Mouse (Mus musculus) adrenal gland, postnatal 0 days (tissue): Measurements from ENCODE around the gene Tsks. TPM values are rescaled to one million over a fixed set of nuclear protein-coding genes. Genes with fewer than 3 reads are reported as not detected.

Source experiments
- polyA plus RNA-seq: library from polyadenylated mRNA; unstranded; fragments of >200 nt; fragmentation: Nextera tagmentation; extraction: Ambion mirVana; gene quantifications from 2 replicates; pipeline ENCODE4 v1.2.1, GENCODE M21; 2015

Tsks gene
- 0.17 and 0.46 TPM in 2 replicates for polyA plus RNA-seq

GRCm38 (mm10) chr7:44942904-44943303 lies at the start of gene Tsks:
Gene Tsks, plus strand, starts transcription at chr7:44943204.

GRCm38 (mm10) chr7:44895593-44896434 lies 47.2 kb upstream of the Tsks start, which contains the start of gene Fuz:
Gene Fuz, plus strand, starts transcription at chr7:44896079.

GRCm38 (mm10) chr7:44929204-44930151 lies 13.5 kb upstream of the Tsks start, which contains the start of gene Ap2a1:
Gene Ap2a1, minus strand, starts transcription at chr7:44929496.

GRCm38 (mm10) chr7:44974383-44975116 lies 31.5 kb downstream of the Tsks start, which contains the start of gene Cpt1c:
Gene Cpt1c, minus strand, starts transcription at chr7:44974851.

GRCm38 (mm10) chr7:44986192-44986878 lies 43.3 kb downstream of the Tsks start, which contains the start of gene Prmt1:
Gene Prmt1, minus strand, starts transcription at chr7:44986568.

GRCm38 (mm10) chr7:44997231-44997939 lies 54.4 kb downstream of the Tsks start, which contains the start of gene Irf3:
Gene Irf3, plus strand, starts transcription at chr7:44997648.

GRCm38 (mm10) chr7:44998501-44998955 lies 55.5 kb downstream of the Tsks start, which contains the start of gene Bcl2l12:
Gene Bcl2l12, minus strand, starts transcription at chr7:44998712.

Other genes starting within 250 kb of the Tsks start
- gene Izumo2, start 234.5 kb upstream of the Tsks start, polyA plus RNA-seq, result not detected in 2 replicates
- 25.8 and 41.4 TPM in 2 replicates for gene Vrk3, start 194.8 kb upstream of the Tsks start, polyA plus RNA-seq
- gene Zfp473, start 192.2 kb upstream of the Tsks start, polyA plus RNA-seq, result 0.16 and 0.37 TPM in 2 replicates
- gene Nup62, start 127.1 kb upstream of the Tsks start, polyA plus RNA-seq, result 40.4 and 43.1 TPM in 2 replicates
- gene Il4i1, start 126.8 kb upstream of the Tsks start, polyA plus RNA-seq, result 0.52 and 1.9 TPM in 2 replicates
- gene Atf5, start 126.5 kb upstream of the Tsks start, polyA plus RNA-seq, result 8.1 and 9.7 TPM in 2 replicates
- gene Akt1s1, start 94.2 kb upstream of the Tsks start, polyA plus RNA-seq, result 103 and 124 TPM in 2 replicates
- 74.5 and 99.1 TPM in 2 replicates for gene Tbc1d17, start 94.1 kb upstream of the Tsks start, polyA plus RNA-seq
- 41.8 and 51.0 TPM in 2 replicates for gene Pnkp, start 86.1 kb upstream of the Tsks start, polyA plus RNA-seq
- 305 and 336 TPM in 2 replicates for gene Ptov1, start 73.4 kb upstream of the Tsks start, polyA plus RNA-seq
- 65.4 and 92.8 TPM in 2 replicates for gene Med25, start 50.5 kb upstream of the Tsks start, polyA plus RNA-seq
- gene Fuz, start 47.1 kb upstream of the Tsks start, polyA plus RNA-seq, result 23.0 and 35.1 TPM in 2 replicates
- gene Ap2a1, start 13.7 kb upstream of the Tsks start, polyA plus RNA-seq, result 49.4 and 50.6 TPM in 2 replicates
- gene Cpt1c, start 31.6 kb downstream of the Tsks start, polyA plus RNA-seq, result 23.0 and 24.9 TPM in 2 replicates
- gene Prmt1, start 43.4 kb downstream of the Tsks start, polyA plus RNA-seq, result 247 and 271 TPM in 2 replicates
- gene Irf3, start 54.4 kb downstream of the Tsks start, polyA plus RNA-seq, result 56.9 and 79.7 TPM in 2 replicates
- gene Bcl2l12, start 55.5 kb downstream of the Tsks start, polyA plus RNA-seq, result 16.6 and 25.4 TPM in 2 replicates
- 25.1 and 26.8 TPM in 2 replicates for gene Scaf1, start 73.2 kb downstream of the Tsks start, polyA plus RNA-seq
- 69.9 and 80.5 TPM in 2 replicates for gene Rras, start 74.8 kb downstream of the Tsks start, polyA plus RNA-seq
- gene Prr12, start 109.7 kb downstream of the Tsks start, polyA plus RNA-seq, result 4.1 and 6.1 TPM in 2 replicates
- gene Nosip, start 119.2 kb downstream of the Tsks start, polyA plus RNA-seq, result 72.0 and 75.6 TPM in 2 replicates
- 21.2 and 23.8 TPM in 2 replicates for gene Prrg2, start 119.5 kb downstream of the Tsks start, polyA plus RNA-seq
- 173 and 202 TPM in 2 replicates for gene Rcn3, start 149.0 kb downstream of the Tsks start, polyA plus RNA-seq
- gene Fcgrt, start 160.6 kb downstream of the Tsks start, polyA plus RNA-seq, result 193 and 264 TPM in 2 replicates
- 1,100 and 1,135 TPM in 2 replicates for gene Rps11, start 181.2 kb downstream of the Tsks start, polyA plus RNA-seq
- 1,896 and 3,552 TPM in 2 replicates for gene Rpl13a, start 185.6 kb downstream of the Tsks start, polyA plus RNA-seq
- gene Gm45713, start 193.0 kb downstream of the Tsks start, polyA plus RNA-seq, result 1.4 and 2.1 TPM in 2 replicates
- 6.1 and 11.0 TPM in 2 replicates for gene Flt3l, start 193.2 kb downstream of the Tsks start, polyA plus RNA-seq
- 67.2 and 75.8 TPM in 2 replicates for gene Pih1d1, start 211.1 kb downstream of the Tsks start, polyA plus RNA-seq
- 25.3 and 34.0 TPM in 2 replicates for gene Aldh16a1, start 211.4 kb downstream of the Tsks start, polyA plus RNA-seq
- 0.11 and 0.16 TPM in 2 replicates for gene Slc17a7, start 220.7 kb downstream of the Tsks start, polyA plus RNA-seq
- gene Gfy, start 236.4 kb downstream of the Tsks start, polyA plus RNA-seq, result not detected in 2 replicates
- not detected in 2 replicates for gene Pth2, start 237.8 kb downstream of the Tsks start, polyA plus RNA-seq